Mouse (Mus musculus): ENCODE measurements at regions not wholly inside any gene's neighbourhood (a gene's known extent, or its start where the extent isn't known, plus 50 kb on each side); places are given as distances from the start of the nearest gene placed in this dataset.

- DNase-seq (ENCODE audit: low spot score): no peak
These were observed 229.0 kb downstream of the Ankrd50 start for GRCm38 (mm10) chr3:38255674-38256073.

- no peak for DNase-seq (ENCODE audit: low spot score)
These were observed 229.7 kb downstream of the Ankrd50 start for GRCm38 (mm10) chr3:38254896-38255295.

- DNase-seq (ENCODE audit: low spot score): no peak
These were observed 233.1 kb downstream of the Ankrd50 start for GRCm38 (mm10) chr3:38251592-38251991.

GRCm38 (mm10) chr3:38250552-38250951 lies 234.1 kb downstream of the Ankrd50 start:
- DNase-seq (ENCODE audit: low spot score): no peak

- no peak for DNase-seq (ENCODE audit: low spot score)
These were observed 235.7 kb downstream of the Ankrd50 start for GRCm38 (mm10) chr3:38248941-38249340.

GRCm38 (mm10) chr3:38246439-38246838 lies 238.2 kb downstream of the Ankrd50 start:
- DNase-seq (ENCODE audit: low spot score): no peak

- no peak for DNase-seq (ENCODE audit: low spot score)
These were observed 241.4 kb downstream of the Ankrd50 start for GRCm38 (mm10) chr3:38243209-38243608.

GRCm38 (mm10) chr3:38237616-38238015 lies 247.0 kb downstream of the Ankrd50 start:
- no peak for DNase-seq (ENCODE audit: low spot score)

- DNase-seq (ENCODE audit: low spot score): no peak
These were observed 248.9 kb downstream of the Ankrd50 start for GRCm38 (mm10) chr3:38235736-38236083.

- DNase-seq (ENCODE audit: low spot score): no peak
These were observed 249.5 kb downstream of the Ankrd50 start for GRCm38 (mm10) chr3:38235033-38235735.

GRCm38 (mm10) chr3:38234534-38234933 lies 250.1 kb downstream of the Ankrd50 start:
- no peak for DNase-seq (ENCODE audit: low spot score)

GRCm38 (mm10) chr3:38234006-38234405 lies 250.6 kb downstream of the Ankrd50 start:
- DNase-seq (ENCODE audit: low spot score): no peak

- no peak for DNase-seq (ENCODE audit: low spot score)
These were observed 251.6 kb downstream of the Ankrd50 start for GRCm38 (mm10) chr3:38233091-38233490.

GRCm38 (mm10) chr3:38232111-38233076 lies 252.2 kb downstream of the Ankrd50 start:
- no peak for DNase-seq (ENCODE audit: low spot score)

- DNase-seq (ENCODE audit: low spot score): no peak
These were observed 253.1 kb downstream of the Ankrd50 start for GRCm38 (mm10) chr3:38231506-38231905.

GRCm38 (mm10) chr3:38230796-38231195 lies 253.8 kb downstream of the Ankrd50 start:
- no peak for DNase-seq (ENCODE audit: low spot score)

GRCm38 (mm10) chr3:38229686-38230085 lies 255.0 kb downstream of the Ankrd50 start:
- no peak for DNase-seq (ENCODE audit: low spot score)

GRCm38 (mm10) chr3:38229051-38229450 lies 255.6 kb downstream of the Ankrd50 start:
- no peak for DNase-seq (ENCODE audit: low spot score)

GRCm38 (mm10) chr3:38227596-38227995 lies 257.0 kb downstream of the Ankrd50 start:
- peak; percentile 32 for DNase-seq (ENCODE audit: low spot score)

- DNase-seq (ENCODE audit: low spot score): no peak
These were observed 257.5 kb downstream of the Ankrd50 start for GRCm38 (mm10) chr3:38227121-38227520.

- no peak for DNase-seq (ENCODE audit: low spot score)
These were observed 258.5 kb downstream of the Ankrd50 start for GRCm38 (mm10) chr3:38226147-38226546.

GRCm38 (mm10) chr3:38221834-38222215 lies 262.8 kb downstream of the Ankrd50 start:
- no peak for DNase-seq (ENCODE audit: low spot score)
